Mouse (Mus musculus) mouse embryonic stem cell (cell line): ENCODE measurements around the gene Rpl13.

Experiments
- in situ Hi-C, 2 experiments: fragments of 300-500 bp; cut with MboI; formaldehyde crosslinking; loops; 1 replicate in 1 of 2; 3 replicates in 1 of 2; pipeline ENCODE4 v1.14.3; 2019 to 2020; ENCODE audit warnings: low sequenced_read_pairs in 2 of 2, low pct_unique_long_range_greater_than_20kb in 1 of 2, mixed read lengths in 1 of 2; ENCODE audit not compliant: unreplicated experiment in 1 of 2

Gene Rpl13

GRCm38 (mm10) chr8:123135806-123136205, 33.7 kb downstream of the Rpl13 start:
- in situ Hi-C loops, result no loop called here

GRCm38 (mm10) chr8:123136287-123136686, 34.1 kb downstream of the Rpl13 start:
- in situ Hi-C loops, result no loop called here

GRCm38 (mm10) chr8:123137645-123138077, 35.5 kb downstream of the Rpl13 start:
- in situ Hi-C loops, result no loop called here

GRCm38 (mm10) chr8:123138741-123139140, 36.6 kb downstream of the Rpl13 start:
- in situ Hi-C loops, result no loop called here

GRCm38 (mm10) chr8:123141741-123142462, 39.8 kb downstream of the Rpl13 start:
- in situ Hi-C loops, result no loop called here

GRCm38 (mm10) chr8:123145279-123145678, 43.1 kb downstream of the Rpl13 start:
- in situ Hi-C loops, result no loop called here

GRCm38 (mm10) chr8:123146390-123146789, 44.2 kb downstream of the Rpl13 start:
- in situ Hi-C loops, result no loop called here

GRCm38 (mm10) chr8:123150737-123151171, 48.6 kb downstream of the Rpl13 start:
- in situ Hi-C loops, result no loop called here
